Mouse (Mus musculus): ENCODE measurements around the gene Pibf1.

Gene Pibf1

GRCm38 (mm10) chr14:99099267-99099966 is at the start of gene Pibf1, which contains the start of gene Dis3:
TSS of gene Pibf1 (plus strand) at chr14:99099424.
TSS of gene Dis3 (minus strand) at chr14:99099770.
- TF ChIP-seq CTCF (conservative IDR thresholded peaks at IDR 0.05; ENCODE audit: low read length) (no peak), POU5F1 (IDR thresholded peaks at IDR 0.05; ENCODE audit: borderline replicate concordance, low read length) (no peak), NANOG (IDR thresholded peaks at IDR 0.05; ENCODE audit: borderline replicate concordance, low read length) (no peak)
- Histone ChIP-seq H3K36me3 (ENCODE audit: insufficient read depth, low read length) (peaks cover 75% of the 10 kb centered on the region), H3K27me3 (ENCODE audit: insufficient read depth, low read length) (no peaks in the 10 kb centered on the region), H3K9me3 (ENCODE audit: low read length) (no peaks in the 10 kb centered on the region), H3K4me1 (replicated peaks; ENCODE audit: low read depth, low read length) (peaks cover 21% of the 10 kb centered on the region), H3K4me3 (replicated peaks; ENCODE audit: low read length) (peak within 1 kb of the TSS; percentile 98)

GRCm38 (mm10) chr14:99058959-99059586 is 40.2 kb upstream of the Pibf1 start:
- Histone ChIP-seq H3K9me3 (ENCODE audit: low read length) (no peaks in the 10 kb centered on the region), H3K4me1 (replicated peaks; ENCODE audit: low read depth, low read length) (peaks cover 39% of the 10 kb centered on the region), H3K36me3 (ENCODE audit: insufficient read depth, low read length) (peaks cover 73% of the 10 kb centered on the region), H3K27me3 (ENCODE audit: insufficient read depth, low read length) (no peaks in the 10 kb centered on the region), H3K4me3 (replicated peaks; ENCODE audit: low read length) (no peak overlapping the region)
- TF ChIP-seq NANOG (IDR thresholded peaks at IDR 0.05; ENCODE audit: borderline replicate concordance, low read length) (no peak), CTCF (conservative IDR thresholded peaks at IDR 0.05; ENCODE audit: low read length) (no peak), POU5F1 (IDR thresholded peaks at IDR 0.05; ENCODE audit: borderline replicate concordance, low read length) (no peak)

- H3K36me3 ChIP-seq (ENCODE audit: insufficient read depth, low read length): peaks cover 82% of the 10 kb centered on the region
- no peak overlapping the region for H3K4me3 ChIP-seq (replicated peaks; ENCODE audit: low read length)
- TF ChIP-seq POU5F1 (IDR thresholded peaks at IDR 0.05; ENCODE audit: borderline replicate concordance, low read length) (no peak), CTCF (conservative IDR thresholded peaks at IDR 0.05; ENCODE audit: low read length) (no peak), NANOG (IDR thresholded peaks at IDR 0.05; ENCODE audit: borderline replicate concordance, low read length) (no peak)
- peaks cover 24% of the 10 kb centered on the region for H3K4me1 ChIP-seq (replicated peaks; ENCODE audit: low read depth, low read length)
- H3K9me3 ChIP-seq (ENCODE audit: low read length): no peaks in the 10 kb centered on the region
- H3K27me3 ChIP-seq (ENCODE audit: insufficient read depth, low read length): no peaks in the 10 kb centered on the region
These were observed 38.6 kb upstream of the Pibf1 start for GRCm38 (mm10) chr14:99060616-99061015.

- no peak for TF ChIP-seq NANOG (IDR thresholded peaks at IDR 0.05; ENCODE audit: borderline replicate concordance, low read length)
- TF ChIP-seq CTCF (conservative IDR thresholded peaks at IDR 0.05; ENCODE audit: low read length): no peak
- TF ChIP-seq POU5F1 (IDR thresholded peaks at IDR 0.05; ENCODE audit: borderline replicate concordance, low read length): no peak
- Histone ChIP-seq H3K27me3 (ENCODE audit: insufficient read depth, low read length) (no peaks in the 10 kb centered on the region), H3K36me3 (ENCODE audit: insufficient read depth, low read length) (peaks cover 84% of the 10 kb centered on the region), H3K4me3 (replicated peaks; ENCODE audit: low read length) (no peak overlapping the region), H3K4me1 (replicated peaks; ENCODE audit: low read depth, low read length) (peaks cover 15% of the 10 kb centered on the region), H3K9me3 (ENCODE audit: low read length) (no peaks in the 10 kb centered on the region)
These were observed 36.1 kb upstream of the Pibf1 start for GRCm38 (mm10) chr14:99063091-99063490.

GRCm38 (mm10) chr14:99071146-99071545 is 28.1 kb upstream of the Pibf1 start:
- Histone ChIP-seq H3K4me3 (replicated peaks; ENCODE audit: low read length) (no peak overlapping the region), H3K9me3 (ENCODE audit: low read length) (no peaks in the 10 kb centered on the region), H3K27me3 (ENCODE audit: insufficient read depth, low read length) (no peaks in the 10 kb centered on the region), H3K36me3 (ENCODE audit: insufficient read depth, low read length) (peaks cover 92% of the 10 kb centered on the region), H3K4me1 (replicated peaks; ENCODE audit: low read depth, low read length) (peaks cover 12% of the 10 kb centered on the region)
- TF ChIP-seq CTCF (conservative IDR thresholded peaks at IDR 0.05; ENCODE audit: low read length): no peak
- TF ChIP-seq NANOG (IDR thresholded peaks at IDR 0.05; ENCODE audit: borderline replicate concordance, low read length): no peak
- no peak for TF ChIP-seq POU5F1 (IDR thresholded peaks at IDR 0.05; ENCODE audit: borderline replicate concordance, low read length)

- no peak for TF ChIP-seq CTCF (conservative IDR thresholded peaks at IDR 0.05; ENCODE audit: low read length)
- no peak for TF ChIP-seq NANOG (IDR thresholded peaks at IDR 0.05; ENCODE audit: borderline replicate concordance, low read length)
- TF ChIP-seq POU5F1 (IDR thresholded peaks at IDR 0.05; ENCODE audit: borderline replicate concordance, low read length): no peak
These were observed 10.3 kb upstream of the Pibf1 start for GRCm38 (mm10) chr14:99088947-99089346.

GRCm38 (mm10) chr14:99099967-99100587 is 853 bp downstream of the Pibf1 start:
- H3K4me3 ChIP-seq (replicated peaks; ENCODE audit: low read length): peak overlapping the region; percentile 98
- no peaks in the 10 kb centered on the region for H3K27me3 ChIP-seq (ENCODE audit: insufficient read depth, low read length)
- peaks cover 72% of the 10 kb centered on the region for H3K36me3 ChIP-seq (ENCODE audit: insufficient read depth, low read length)
- H3K9me3 ChIP-seq (ENCODE audit: low read length): no peaks in the 10 kb centered on the region
- TF ChIP-seq POU5F1 (IDR thresholded peaks at IDR 0.05; ENCODE audit: borderline replicate concordance, low read length): no peak
- TF ChIP-seq NANOG (IDR thresholded peaks at IDR 0.05; ENCODE audit: borderline replicate concordance, low read length): no peak
- H3K4me1 ChIP-seq (replicated peaks; ENCODE audit: low read depth, low read length): peaks cover 21% of the 10 kb centered on the region

More at GRCm38 (mm10) chr14:99088947-99089346, 10.3 kb upstream of the Pibf1 start:
- no peak overlapping the region for H3K4me3 ChIP-seq (replicated peaks; ENCODE audit: low read length)
- peaks cover 96% of the 10 kb centered on the region for H3K36me3 ChIP-seq (ENCODE audit: insufficient read depth, low read length)
- H3K9me3 ChIP-seq (ENCODE audit: low read length): no peaks in the 10 kb centered on the region
- H3K27me3 ChIP-seq (ENCODE audit: insufficient read depth, low read length): no peaks in the 10 kb centered on the region
- H3K4me1 ChIP-seq (replicated peaks; ENCODE audit: low read depth, low read length): no peaks in the 10 kb centered on the region; the same call in 1 of the 2 replicates

- no peak overlapping the region for H3K4me3 ChIP-seq (replicated peaks; ENCODE audit: low read length)
- TF ChIP-seq CTCF (conservative IDR thresholded peaks at IDR 0.05; ENCODE audit: low read length): no peak
- TF ChIP-seq POU5F1 (IDR thresholded peaks at IDR 0.05; ENCODE audit: borderline replicate concordance, low read length): no peak
- TF ChIP-seq NANOG (IDR thresholded peaks at IDR 0.05; ENCODE audit: borderline replicate concordance, low read length): no peak
- peaks cover 57% of the 10 kb centered on the region for H3K36me3 ChIP-seq (ENCODE audit: insufficient read depth, low read length)
- no peaks in the 10 kb centered on the region for H3K27me3 ChIP-seq (ENCODE audit: insufficient read depth, low read length)
- H3K4me1 ChIP-seq (replicated peaks; ENCODE audit: low read depth, low read length): peaks cover 21% of the 10 kb centered on the region
- no peaks in the 10 kb centered on the region for H3K9me3 ChIP-seq (ENCODE audit: low read length)
These were observed 3.8 kb downstream of the Pibf1 start for GRCm38 (mm10) chr14:99103050-99103449.
